Mouse (Mus musculus) frontal cortex, adult (tissue): ENCODE results near the gene Abi3.
A peak's percentile ranks its signal among the peaks of the same experiment; 100 is the strongest.
"Not testable (repeated sequence)": the region's sequence is repeated elsewhere in the genome, so short reads cannot be mapped to it uniquely, and the experiment has no call there.

Experiments used
- ATAC-seq: cut with Nextera tagmentation; 2 replicates; pipeline ENCODE4 v1.9.2; 2017; ENCODE audit warnings: mild to moderate bottlenecking, moderate library complexity, mixed read lengths; ENCODE audit not compliant: low TSS enrichment

The Abi3 gene

DNA sequence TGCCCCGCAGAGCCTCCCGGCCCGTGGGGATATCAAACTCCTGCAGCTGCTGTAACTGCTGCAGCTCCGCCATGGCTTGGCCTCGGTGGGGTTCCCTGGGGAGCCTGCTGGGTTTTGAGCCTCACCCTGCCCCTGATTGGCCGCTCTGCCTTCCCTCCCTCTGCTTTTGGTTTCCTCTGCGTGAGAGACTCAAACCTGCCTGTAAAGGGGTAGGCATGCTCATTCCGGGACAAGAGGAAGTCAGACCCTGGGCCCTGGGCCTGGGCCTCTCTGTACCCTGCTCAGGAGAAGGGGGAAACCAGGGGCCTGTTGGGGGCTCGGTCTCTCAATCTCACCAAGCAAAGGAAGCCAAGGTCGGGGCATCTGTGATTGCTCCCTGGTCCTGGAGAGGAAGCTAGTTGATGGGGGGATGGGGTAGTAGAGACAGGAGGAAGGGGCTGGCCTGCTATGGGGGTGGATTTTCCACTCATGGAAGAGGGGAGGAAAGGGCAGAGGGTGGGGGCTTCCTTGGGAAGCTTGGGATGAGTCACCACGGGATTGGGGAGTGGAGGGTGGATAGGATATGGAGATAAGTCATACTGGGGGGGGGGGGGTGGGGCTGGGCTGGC, at the start of gene Abi3:
Gene Abi3 (minus strand): TSS at position 403 of the 608 bp plus-strand sequence.
- no peak for ATAC-seq

DNA sequence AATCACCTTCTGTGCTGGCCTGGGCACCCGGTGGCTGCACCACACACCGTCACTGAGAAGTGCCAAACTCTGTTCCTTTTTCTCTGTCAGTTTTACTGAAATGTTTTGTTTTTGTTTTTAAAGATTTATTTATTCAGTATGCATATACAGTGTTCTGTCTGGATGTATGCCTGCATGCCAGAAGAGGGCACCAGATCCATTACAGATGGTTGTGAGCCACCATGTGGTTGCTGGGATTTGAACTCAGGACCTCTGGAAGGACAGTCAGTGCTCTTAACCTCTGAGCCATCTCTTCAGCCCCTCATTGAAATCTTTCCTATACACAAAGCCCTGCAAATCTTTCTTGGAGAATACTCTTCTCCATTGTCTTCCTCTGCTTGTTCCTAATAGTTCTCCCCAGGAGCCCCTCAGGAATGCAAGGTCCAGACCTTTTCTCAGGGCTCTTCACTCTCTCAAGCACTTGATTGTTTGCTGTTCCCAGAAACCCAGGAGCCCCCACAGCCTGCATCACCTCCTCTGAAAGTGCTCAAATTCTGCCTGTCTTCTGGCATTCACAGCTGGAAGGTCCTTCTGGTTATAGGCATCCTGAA, 48.3 kb upstream of the Abi3 start:
- ATAC-seq = no peak

DNA sequence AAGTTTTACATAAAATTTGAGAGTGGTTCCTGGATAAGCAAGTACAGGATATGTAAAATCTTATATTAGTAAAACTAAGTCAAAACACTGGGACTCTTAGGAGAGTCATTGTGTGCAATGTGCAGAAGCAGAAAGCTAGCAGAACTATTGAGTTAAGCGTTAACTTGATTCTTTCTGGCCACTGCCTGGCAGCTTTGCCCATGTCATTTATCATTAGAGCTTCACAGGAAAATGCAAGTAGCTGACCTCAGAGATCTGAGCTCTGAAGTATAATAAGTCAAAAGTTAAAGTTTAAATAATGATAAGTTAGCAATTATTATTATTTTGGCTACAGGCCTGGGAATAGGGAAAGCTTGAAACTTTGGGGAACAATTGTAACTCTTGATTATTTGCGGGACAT, 37.6 kb upstream of the Abi3 start:
- ATAC-seq = not testable (repeated sequence)

DNA sequence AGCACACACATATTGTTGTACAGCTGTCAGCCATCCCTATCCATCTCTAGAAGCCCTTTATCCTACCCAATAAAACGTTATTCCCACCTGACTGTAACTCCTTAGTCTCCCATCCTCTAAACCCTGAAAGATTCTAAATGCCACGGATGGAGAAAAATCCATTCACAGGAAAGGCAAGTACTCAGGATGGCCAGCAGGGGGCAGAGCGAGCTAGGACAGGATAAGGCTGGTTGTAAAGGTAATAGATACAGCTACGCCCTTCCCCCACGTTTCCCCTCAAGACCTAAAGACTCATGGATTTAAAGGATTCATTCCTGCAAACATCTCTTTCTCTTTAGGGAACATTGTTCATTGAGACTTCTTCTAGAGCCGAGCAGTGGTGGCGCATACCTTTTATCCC, 34.0 kb upstream of the Abi3 start:
- ATAC-seq = no peak

DNA sequence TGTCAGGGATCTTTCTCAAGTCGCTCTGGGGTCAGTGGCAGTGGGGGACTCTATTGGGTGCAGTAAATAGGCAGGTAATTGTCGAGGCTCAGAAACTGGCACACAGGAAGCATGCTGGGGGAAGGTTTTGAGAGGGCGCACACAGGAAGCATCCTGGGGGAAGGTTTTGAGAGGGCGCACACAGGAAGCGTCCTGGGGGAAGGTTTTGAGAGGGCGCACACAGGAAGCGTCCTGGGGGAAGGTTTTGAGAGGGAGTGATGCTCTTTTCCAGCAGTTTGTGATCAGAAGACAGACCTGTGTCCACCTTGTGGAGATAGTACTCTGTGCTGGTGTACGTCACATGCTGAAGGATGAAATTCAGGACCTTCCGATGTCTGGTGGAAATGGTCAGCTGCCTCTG, 33.5 kb upstream of the Abi3 start:
- no peak for ATAC-seq

DNA sequence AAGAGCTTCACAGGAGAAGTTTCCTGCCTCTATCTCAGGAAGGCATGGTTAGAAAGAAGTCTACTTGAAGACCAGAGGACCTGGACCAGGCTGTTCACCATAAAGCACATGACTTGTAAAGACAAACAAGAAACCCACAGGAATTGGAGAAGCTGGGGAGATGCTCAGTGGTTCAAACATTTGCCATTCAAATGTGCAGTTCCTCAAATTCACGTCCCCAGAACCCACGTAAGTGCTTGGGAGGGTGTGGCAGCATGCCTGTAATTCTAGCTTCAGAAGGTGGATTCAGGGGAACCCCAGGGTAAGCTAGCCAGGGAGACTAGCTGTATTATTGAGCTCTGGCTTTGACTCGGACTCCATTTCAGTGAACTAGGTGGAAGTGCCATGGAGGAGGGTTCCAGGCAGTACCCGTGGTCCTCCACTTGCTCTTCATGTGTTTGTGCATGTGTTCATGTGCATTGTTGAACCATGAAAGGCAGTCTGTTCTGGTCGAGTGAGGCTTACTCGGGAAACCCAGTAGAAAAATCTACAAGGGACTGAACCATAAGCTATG, 27.7 kb upstream of the Abi3 start:
- ATAC-seq = no peak

DNA sequence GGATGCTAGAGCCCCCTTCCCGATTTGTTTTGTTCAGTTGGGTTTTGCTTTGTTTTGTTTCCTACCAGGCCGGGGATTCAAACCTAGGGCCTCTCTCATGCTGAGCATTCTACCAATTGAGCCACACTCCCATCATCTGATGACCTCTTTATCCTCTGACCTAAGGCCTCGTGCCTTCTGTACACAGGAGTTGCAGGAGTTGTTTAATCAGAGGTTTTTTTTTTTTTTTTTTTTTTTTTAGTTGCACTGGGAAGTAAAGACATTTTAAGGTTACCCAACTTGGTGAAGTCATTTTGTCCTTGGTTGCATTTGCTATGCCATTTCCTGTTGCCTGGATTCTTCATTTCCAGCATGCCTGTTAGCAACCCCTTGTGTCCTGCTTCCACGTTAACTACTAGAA, 27.2 kb upstream of the Abi3 start:
- no peak for ATAC-seq

DNA sequence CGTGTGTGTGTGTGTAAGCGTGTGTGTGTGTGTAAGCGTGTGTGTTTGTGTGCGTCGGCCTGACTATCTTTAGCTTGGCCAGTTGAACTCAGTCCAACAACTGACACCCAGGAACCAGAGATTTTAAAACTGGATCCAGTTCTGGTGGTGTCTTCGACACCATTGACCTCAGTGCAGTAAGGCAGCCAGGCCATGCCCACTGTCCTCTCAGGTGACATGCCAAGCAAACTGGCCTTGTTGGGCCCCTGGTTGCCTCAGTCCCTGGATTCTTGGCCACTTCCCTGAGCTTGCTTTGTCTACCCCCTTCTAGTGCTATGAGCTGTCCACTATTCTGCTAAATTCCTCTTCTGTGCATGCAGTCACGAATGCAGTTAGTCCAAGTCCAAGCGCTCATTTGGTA, 19.1 kb upstream of the Abi3 start:
- ATAC-seq = no peak

DNA sequence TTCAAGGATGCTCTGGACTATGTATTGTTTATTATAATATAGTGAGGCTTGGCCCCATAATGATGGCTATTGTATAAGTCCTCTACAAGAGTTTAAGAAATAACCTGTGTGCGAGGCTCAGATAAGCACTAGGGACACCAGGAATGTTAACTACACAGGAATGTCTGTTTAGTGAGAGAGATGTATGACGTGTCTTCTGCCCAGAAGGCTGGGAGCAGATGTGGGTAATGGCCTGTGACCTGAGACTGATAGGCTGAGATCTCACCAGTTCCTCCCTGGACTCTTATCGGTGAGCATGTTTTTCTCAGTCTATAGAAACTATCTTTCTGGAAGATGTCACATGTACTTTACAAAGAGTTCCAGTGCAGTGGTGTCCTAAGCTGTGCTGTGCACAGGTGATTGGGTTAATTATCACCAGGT, 17.8 kb upstream of the Abi3 start:
- no peak for ATAC-seq

DNA sequence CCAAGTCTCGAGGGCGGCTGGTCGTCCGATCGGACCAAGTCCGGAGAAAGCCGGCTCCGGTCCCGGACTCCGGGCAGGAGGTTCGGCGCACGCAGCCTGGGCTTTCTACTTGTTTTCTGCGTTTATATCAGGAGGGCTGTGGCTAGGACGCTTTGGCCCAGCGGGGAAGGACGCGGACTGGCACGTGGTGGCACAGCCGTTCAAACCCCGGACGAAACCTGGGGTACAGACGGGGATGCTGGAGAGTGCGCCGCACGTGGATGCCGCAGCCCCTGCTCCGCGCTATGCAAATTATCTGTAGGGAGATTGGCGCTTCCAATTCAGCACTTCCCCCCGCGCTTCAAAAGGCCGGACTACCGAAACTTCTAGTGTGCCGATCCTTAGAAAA, 17.2 kb upstream of the Abi3 start:
- peak; percentile 46 for ATAC-seq

DNA sequence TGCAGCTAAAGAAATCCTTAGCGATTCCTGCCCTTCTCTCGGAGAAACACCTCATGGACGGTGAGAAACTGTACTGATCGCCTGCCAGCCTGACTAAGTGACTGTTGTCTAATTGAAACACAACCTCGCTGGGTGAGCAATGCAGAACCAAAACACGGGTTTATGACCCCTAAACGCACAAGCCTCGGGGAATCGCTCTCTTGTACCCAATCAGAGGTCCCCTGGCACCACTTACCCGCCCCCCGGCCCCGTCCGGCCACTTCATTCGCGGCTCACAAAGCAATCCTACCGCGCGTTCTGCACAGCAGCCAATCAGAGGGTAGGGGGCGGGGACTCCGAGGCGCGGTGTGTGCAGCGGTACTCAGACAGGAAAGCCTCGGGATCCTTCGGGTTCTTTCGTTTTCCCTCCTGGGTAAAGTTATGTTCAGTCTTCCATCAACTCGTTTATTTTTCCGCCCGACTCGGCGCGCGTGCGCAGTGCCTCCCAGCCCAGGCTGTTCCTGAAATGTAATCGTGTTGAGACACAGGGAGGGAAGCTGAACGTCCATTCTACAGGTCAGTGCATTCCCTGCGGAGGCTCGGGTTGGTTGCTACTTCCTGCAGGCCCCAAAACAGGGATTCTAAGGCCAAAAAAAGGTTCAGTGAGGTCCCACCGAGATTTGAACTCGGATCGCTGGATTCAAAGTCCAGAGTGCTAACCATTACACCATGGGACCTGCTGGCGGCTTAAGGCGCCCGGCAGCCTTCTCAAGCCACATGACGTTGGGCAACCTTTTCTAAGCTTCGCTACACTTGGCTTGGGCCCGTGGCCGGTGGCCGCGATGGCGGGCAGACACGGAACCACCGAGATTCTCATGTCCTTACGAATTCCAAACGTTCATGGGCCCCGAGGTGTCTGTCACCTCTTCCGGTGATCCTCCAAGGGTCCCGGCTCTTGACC, 16.5 kb upstream of the Abi3 start:
- ATAC-seq = peak; percentile 96

DNA sequence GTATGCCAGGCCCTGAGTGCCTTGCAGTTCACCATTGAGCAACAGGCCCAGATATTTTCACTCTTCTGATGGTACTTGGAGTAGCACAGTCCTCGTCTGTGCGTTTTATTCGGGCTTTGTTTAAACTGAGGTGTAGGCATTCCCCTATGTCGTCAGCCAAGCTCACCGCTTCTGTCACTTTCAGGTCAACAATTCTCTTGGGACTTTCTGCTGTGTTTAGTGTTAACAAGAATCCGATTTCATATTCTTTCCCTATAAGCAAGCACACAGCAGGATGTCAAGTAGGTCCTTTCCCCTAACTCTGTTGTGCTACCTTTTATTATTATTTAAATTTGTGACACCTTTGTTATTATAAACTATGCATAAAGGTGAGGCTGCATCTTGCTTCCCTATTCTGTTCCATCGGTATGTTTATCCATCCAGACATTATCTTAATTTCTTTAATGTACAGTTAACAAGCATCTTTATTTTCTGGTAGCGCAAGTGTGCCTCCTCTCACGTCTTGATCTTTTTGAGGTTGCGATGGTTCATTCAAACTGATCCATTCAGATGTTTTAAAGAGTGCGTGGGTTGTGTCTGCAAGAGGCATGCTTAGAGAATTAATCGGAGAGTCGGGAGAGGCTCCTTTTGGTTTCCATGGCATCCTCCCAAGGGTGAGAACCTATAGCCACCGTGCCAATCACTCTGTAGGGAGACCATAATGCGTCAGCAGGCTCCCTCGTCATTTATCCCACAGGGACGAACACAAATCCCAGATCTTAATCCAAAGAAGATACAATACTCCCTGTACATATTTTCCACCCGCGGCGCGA, 15.6 kb upstream of the Abi3 start:
- peak; percentile 27 for ATAC-seq

DNA sequence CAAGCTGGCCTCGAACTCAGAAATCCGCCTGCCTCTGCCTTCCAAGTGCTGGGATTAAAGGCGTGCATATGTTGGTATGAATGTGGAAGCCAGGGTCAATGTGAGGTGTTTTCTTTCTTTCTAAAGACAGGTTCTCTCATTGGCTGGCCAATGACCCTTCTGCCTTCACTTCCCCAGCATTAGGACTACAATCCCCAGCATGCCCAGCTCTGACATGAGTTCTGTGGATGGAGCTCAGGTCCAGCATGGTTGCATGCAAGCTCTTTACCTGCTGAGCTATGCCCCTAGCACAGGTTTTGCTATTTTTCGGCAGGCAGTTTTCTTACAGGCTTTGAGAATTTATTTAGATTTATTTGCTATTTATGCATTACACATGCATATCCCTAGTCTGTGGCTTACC, 15.0 kb upstream of the Abi3 start:
- no peak for ATAC-seq

DNA sequence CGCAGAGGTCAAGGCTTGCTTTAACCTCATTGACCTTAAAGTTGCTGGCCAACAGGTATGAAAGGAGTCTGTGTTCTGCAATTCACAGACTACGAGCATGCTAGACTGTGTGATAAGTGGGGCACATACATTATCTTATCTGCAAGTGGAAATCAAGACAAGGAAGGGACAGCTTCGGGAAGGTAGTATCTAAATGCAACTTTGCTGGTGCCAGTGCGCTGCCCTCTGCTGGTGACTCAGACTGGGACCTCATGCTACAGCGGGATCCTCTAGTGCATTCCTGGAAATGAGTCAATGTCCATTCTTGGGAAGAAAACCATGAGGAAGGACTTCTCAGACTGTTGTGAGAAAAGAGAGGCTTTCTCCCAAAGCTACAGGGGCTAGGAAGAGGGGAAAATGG, 11.4 kb upstream of the Abi3 start:
- ATAC-seq = no peak

DNA sequence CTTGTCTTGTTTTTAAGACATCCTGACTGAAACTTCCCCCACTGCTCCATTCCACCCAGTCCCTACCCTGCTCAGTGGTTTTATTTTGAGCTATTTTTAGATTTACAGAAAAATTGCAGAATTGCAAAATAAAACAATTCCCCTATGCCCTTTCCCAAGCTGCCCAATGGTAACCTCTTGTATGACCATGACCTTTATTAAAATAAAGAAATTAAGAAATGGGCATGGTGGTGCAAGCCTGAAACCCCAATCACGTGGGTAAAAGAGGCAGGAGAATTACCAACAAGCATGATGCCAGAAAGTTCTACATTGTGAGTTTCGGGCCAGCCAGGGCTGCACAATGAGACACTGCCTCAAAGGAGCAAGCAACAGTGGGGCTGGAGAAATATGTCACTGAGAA, 8.6 kb upstream of the Abi3 start:
- no peak for ATAC-seq

DNA sequence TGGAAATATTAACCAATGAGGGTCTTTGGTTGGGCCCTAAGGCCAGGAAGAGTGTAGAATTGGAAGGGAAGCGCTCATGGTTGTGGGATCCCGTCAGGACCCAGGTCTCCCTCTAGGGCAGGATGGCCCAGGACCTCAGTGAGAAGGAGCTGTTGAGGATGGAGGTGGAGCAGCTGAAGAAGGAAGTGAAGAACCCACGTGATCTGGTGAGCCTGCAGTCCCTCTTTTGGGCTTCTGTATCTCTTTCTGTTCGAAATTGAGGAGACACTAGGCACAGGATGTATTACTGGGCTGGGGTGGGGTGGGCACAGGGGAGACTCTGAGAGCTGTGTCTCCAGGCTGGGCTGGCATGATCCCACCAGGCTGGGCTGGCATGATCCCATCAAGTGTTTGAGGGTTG, 2.7 kb upstream of the Abi3 start:
- no peak for ATAC-seq

DNA sequence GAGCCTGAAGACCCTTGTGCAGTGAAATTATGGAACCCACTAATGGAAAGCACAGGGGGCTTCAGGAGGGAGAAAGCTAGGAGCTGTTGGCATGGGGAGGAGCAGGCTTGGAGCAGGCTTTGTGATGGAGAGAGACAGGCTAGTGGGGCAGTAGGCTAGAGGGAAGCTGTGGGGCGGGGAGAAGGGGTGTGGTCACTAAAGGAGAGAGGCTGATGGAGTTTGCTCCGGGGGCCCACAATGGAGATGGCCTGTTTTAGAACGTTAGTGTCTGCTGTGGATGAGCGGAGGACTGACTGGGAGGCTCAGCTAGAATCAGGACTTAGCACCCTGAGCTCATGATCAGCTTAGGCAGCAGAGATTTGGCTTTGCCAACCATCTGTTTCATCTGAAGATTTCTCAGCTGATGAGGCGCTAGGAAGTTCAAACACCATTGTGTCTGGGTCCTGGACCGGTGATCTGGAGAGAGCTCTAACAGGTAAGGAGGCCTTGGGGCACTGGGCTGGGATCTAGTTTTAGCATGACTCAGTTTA, 1.2 kb upstream of the Abi3 start:
- ATAC-seq = no peak

DNA sequence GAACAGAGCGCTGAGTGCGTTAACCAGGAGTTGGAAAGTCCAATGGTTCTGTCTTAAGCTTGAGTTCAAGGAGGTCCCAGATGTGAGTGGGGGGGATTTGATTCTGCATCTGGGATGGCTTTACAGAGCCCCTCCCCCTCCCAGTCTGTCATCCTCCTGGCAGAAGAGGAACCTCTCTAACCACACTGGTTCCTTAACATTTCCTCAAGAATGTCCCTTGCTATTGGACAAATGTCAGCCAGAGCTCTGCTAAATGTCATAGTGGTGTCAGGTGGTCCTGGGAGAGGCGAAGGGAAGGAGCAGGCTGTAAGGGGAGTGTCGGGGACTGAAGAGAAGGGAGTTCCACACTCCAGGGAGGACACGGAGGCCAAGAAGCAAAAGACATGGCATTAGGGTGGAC, 677 bp upstream of the Abi3 start:
- no peak for ATAC-seq

DNA sequence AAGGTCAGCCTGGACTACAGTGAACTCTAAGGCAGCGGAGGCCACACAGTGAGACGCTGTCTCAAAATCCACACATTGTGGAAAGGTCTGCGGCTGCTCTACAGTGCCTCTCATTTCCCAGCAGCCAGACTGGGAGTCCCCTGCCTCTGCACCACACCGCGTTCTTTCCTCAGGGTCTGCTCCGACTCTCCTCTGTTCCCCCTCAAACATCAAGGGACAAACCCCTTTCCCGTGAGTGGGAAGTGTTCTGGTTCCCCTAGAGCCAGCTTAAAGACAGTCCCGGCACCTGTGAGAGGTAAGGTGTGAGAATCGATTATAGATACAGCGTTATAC, 812 bp downstream of the Abi3 start:
- ATAC-seq = no peak

DNA sequence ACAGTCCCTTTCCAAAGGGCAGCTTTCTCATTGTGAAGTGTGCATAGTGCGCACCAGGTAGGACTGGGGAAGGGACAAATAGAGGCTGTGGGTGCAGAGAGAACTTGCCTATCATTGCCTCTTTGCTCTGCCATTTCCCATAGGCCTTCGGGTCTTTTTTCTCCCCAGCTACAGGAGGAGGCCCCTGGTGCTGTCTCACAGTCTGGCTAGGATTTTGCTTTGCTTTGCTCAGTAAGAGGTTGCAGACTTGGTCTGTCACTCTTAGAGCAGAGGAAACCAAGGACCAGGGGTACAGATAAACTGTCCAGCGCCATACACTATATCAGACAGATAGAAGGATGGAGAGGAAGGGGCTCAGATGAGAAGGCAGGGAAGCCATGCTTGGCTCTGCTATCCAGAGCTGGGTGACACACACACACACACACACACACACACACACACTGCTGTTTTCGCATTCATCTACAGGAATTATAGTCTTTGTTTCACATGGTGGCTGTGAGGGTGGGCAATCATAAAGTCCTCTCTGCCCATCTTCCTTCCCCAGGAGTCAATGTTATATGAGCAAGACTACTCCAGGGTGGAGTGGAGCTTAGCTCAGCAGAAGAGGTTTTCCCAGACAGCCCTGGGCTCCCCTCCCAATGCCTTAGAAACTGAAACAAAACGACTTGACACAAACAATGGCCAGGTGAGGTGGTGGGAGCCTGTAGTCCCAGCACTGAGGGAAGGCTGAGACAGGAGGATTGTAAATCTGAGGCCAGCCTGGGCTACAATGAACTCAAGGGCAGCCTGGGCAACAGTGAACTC, 1.4 kb downstream of the Abi3 start:
- ATAC-seq = no peak
